Mouse (Mus musculus) ES-Bruce4 (cell line): ENCODE data around the gene Camkmt.

Experiments
- CTCF ChIP-seq: IDR thresholded peaks from one replicate; pipeline ENCODE4 v1.8.1; 2011; ENCODE audit warnings: low read depth, low read length
- POLR2A ChIP-seq: IDR thresholded peaks from one replicate; pipeline ENCODE4 v1.8.1; 2011; ENCODE audit warnings: low read length; ENCODE audit not compliant: insufficient read depth

- TF ChIP-seq CTCF (no peak), POLR2A (no peak)
Measured at GRCm38 (mm10) chr17:85266831-85267422, 176.6 kb downstream of the Camkmt start.
